Comparison of ENCODE assay signal across 21 mouse cellular contexts in the genomic region with DNA sequence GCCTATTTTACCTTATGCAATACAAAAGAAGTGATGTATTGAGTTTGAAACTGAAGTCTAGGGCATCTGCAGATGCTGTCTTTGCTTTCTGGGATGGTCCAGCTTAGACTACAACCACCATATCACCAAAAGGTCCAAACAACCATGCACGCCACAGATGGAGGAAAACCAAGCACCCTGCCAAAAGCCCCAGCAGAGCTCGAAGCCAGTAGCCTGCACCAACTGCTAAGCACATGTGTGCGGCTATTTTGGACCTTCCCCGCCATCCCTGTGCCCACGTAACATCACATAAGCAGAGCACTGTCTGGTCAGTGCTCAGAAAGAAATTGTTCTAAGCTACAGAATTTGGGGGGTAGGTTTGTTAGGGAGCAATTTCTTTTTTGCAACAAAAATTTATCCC. TPM values are rescaled to one million over a fixed set of nuclear protein-coding genes. Genes with fewer than 3 reads are reported as not detected.
DNase-seq lines count a peak whose midpoint lies in the region; ATAC-seq and TF ChIP-seq lines count a peak whose summit lies in the region.
"Had no signal": no experiment of that assay in that cellular context is flagged by ENCODE, and none has a peak within 500 bp of the region (broad histone marks: within the 10 kb centered on the region; RNA-seq: fewer than 3 reads in every experiment).

No protein-coding gene starts in this region.

- H3K27me3 ChIP-seq in hindbrain, postnatal 0 days (ENCODE audit: insufficient read depth, low read length), result no peaks in the 10 kb centered on the region
- H3K27me3 ChIP-seq: Patski had no signal

- no peak for ATAC-seq in hindbrain, postnatal 0 days
- ATAC-seq: intestine, postnatal 0 days; liver, embryonic 12.5 days; midbrain, embryonic 15.5 days; Patski had no signal

- H3K27ac ChIP-seq in hindbrain, postnatal 0 days, result no peak overlapping the region
- H3K27ac ChIP-seq: hindbrain, embryonic 14.5 days; limb, embryonic 10.5 days; liver, embryonic 12.5 days; lung, embryonic 15.5 days; midbrain, embryonic 15.5 days; neural tube, embryonic 12.5 days; stomach, postnatal 0 days had no signal

- no peak overlapping the region for H3K9ac ChIP-seq in hindbrain, postnatal 0 days (replicated peaks; ENCODE audit: low read length)
- H3K9ac ChIP-seq: hindbrain, embryonic 14.5 days; liver, embryonic 12.5 days; lung, embryonic 15.5 days; midbrain, embryonic 15.5 days; neural tube, embryonic 12.5 days had no signal

- no peaks in the 10 kb centered on the region for H3K9me3 ChIP-seq in hindbrain, postnatal 0 days (ENCODE audit: low read length)
- H3K9me3 ChIP-seq: limb, embryonic 10.5 days; liver, embryonic 12.5 days; lung, embryonic 15.5 days; midbrain, embryonic 15.5 days; neural tube, embryonic 12.5 days had no signal

- H3K36me3 ChIP-seq in hindbrain, postnatal 0 days (ENCODE audit: insufficient read depth, low read length), result no peaks in the 10 kb centered on the region
- H3K36me3 ChIP-seq: limb, embryonic 10.5 days; liver, embryonic 12.5 days; lung, embryonic 15.5 days; midbrain, embryonic 15.5 days; neural tube, embryonic 12.5 days had no signal

- no peak for TF ChIP-seq CTCF in hindbrain, postnatal 0 days (IDR thresholded peaks at IDR 0.05; ENCODE audit: low read depth)

- peak; percentile 20 to 69 for DNase-seq in layer of hippocampus, adult 18-20 months (ENCODE audit: low spot score in 2 of 2)
- no peak for DNase-seq in layer of hippocampus, postnatal 25 days (ENCODE audit: extremely low spot score in 1 of 2, low spot score in 1 of 2)
- peak; percentile 65 to 70 for DNase-seq in cerebellum, postnatal 10 days
- peak; percentile 30 to 81 for DNase-seq in left cerebral cortex, adult 8-10 months (ENCODE audit: low spot score in 2 of 2)
- DNase-seq in right cerebral cortex, postnatal 25 days, result peak; percentile 61
- no peak for DNase-seq in hindbrain, postnatal 0 days (ENCODE audit: low spot score)
- no peak for DNase-seq in urinary bladder, adult 2 months (ENCODE audit: low spot score)
- no peak for DNase-seq in lung, postnatal 25 days (ENCODE audit: low spot score)
- DNase-seq: B cell, adult 2 months; heart, adult 18-20 months; kidney, postnatal 14 days had no signal

- WGBS in hindbrain, postnatal 0 days, result 78% methylated on average over 5 of the region's 5 CpGs

- no peaks in the 10 kb centered on the region for H3K4me1 ChIP-seq in hindbrain, postnatal 0 days (ENCODE audit: insufficient read depth, low read length)

- no peak overlapping the region for H3K4me2 ChIP-seq in hindbrain, postnatal 0 days (ENCODE audit: low read depth, low read length)
- H3K4me2 ChIP-seq: hindbrain, embryonic 14.5 days; liver, embryonic 12.5 days; lung, embryonic 15.5 days; midbrain, embryonic 15.5 days; neural tube, embryonic 12.5 days had no signal

- H3K4me3 ChIP-seq in hindbrain, postnatal 0 days (ENCODE audit: low read length), result no peak overlapping the region
- H3K4me3 ChIP-seq: limb, embryonic 10.5 days; liver, embryonic 12.5 days; lung, embryonic 15.5 days; midbrain, embryonic 15.5 days; neural tube, embryonic 12.5 days had no signal

RNA-seq across cellular contexts. Expression of a gene that starts 5.9 kb away (rescaled TPM):
- total RNA-seq in layer of hippocampus, adult 18-20 months (2021), result 10 to 100 TPM; 74.9 to 75.9 TPM
- total RNA-seq in layer of hippocampus, postnatal 25 days (2021), result 10 to 100 TPM; 74.2 to 85.2 TPM
- 100 to 1,000 TPM; 146 to 175 (median 160) TPM for total RNA-seq in left cerebral cortex, adult 8-10 months (2022)
- 8.6 and 9.7 TPM in 2 replicates for total RNA-seq in hindbrain, postnatal 0 days (2014; rRNA removed)
- 12.8 and 14.7 TPM in 2 replicates for polyA plus RNA-seq in hindbrain, postnatal 0 days (2015; fragmentation: Nextera tagmentation; extraction: Ambion mirVana)
- 0.74 and 0.75 TPM in 2 replicates for polyA plus RNA-seq in urinary bladder, adult 2 months (2012; rRNA removed)
- total RNA-seq: megakaryocyte progenitor cell, adult 5-6 weeks had no signal

Comparison
In these comparisons a context has a peak if more than half of its experiments do, and no peak if none do; other contexts are left out.
1. DNase-seq: peak in layer of hippocampus, adult 18-20 months (2 of 2), cerebellum, postnatal 10 days (2 of 2), left cerebral cortex, adult 8-10 months (2 of 2) and right cerebral cortex, postnatal 25 days (single experiment); none in layer of hippocampus, postnatal 25 days (0 of 2), hindbrain, postnatal 0 days (single experiment), urinary bladder, adult 2 months (single experiment) and lung, postnatal 25 days (single experiment).